Mouse (Mus musculus) urinary bladder, adult 2 months (tissue): ENCODE data around the gene Abca5. TPM values are rescaled to one million over a fixed set of nuclear protein-coding genes. Genes with fewer than 3 reads are reported as not detected.
"Not testable (repeated sequence)": the region's sequence is repeated elsewhere in the genome, so short reads cannot be mapped to it uniquely, and the experiment has no call there.

Experiments used
- DNase-seq: peaks from one replicate; pipeline ENCODE4 v3.0.0; 2022; ENCODE audit warnings: low spot score
- polyA plus RNA-seq: library from polyadenylated mRNA; depleted of rRNA; stranded (reverse); fragments of >200 nt; gene quantifications from 2 replicates; pipeline ENCODE4 v1.2.3, GENCODE M21; 2012; rRNA removed

Abca5 gene
- polyA plus RNA-seq = 4.2 and 4.5 TPM in 2 replicates

GRCm38 (mm10) chr11:110337289-110338245 is at the start of gene Abca5:
Abca5 (minus strand) TSS chr11:110337716.
- peak; percentile 78 for DNase-seq

- DNase-seq = no peak
Observed at GRCm38 (mm10) chr11:110385487-110385886, 48.0 kb upstream of the Abca5 start.

GRCm38 (mm10) chr11:110380310-110380668 is 42.8 kb upstream of the Abca5 start:
- DNase-seq = no peak

GRCm38 (mm10) chr11:110379661-110380309 is 42.3 kb upstream of the Abca5 start:
- DNase-seq = peak; percentile 48

GRCm38 (mm10) chr11:110374036-110374435 is 36.5 kb upstream of the Abca5 start:
- DNase-seq = no peak

GRCm38 (mm10) chr11:110372266-110372954 is 34.9 kb upstream of the Abca5 start:
- DNase-seq = no peak

- DNase-seq = no peak
Observed at GRCm38 (mm10) chr11:110371827-110372226, 34.3 kb upstream of the Abca5 start.

GRCm38 (mm10) chr11:110369312-110370019 is 31.9 kb upstream of the Abca5 start:
- DNase-seq = no peak

- no peak for DNase-seq
Observed at GRCm38 (mm10) chr11:110367638-110368037, 30.1 kb upstream of the Abca5 start.

- no peak for DNase-seq
Observed at GRCm38 (mm10) chr11:110366902-110367301, 29.4 kb upstream of the Abca5 start.

- DNase-seq = no peak
Observed at GRCm38 (mm10) chr11:110365016-110365415, 27.5 kb upstream of the Abca5 start.

GRCm38 (mm10) chr11:110357756-110358551 is 20.4 kb upstream of the Abca5 start:
- DNase-seq = no peak

GRCm38 (mm10) chr11:110355131-110355530 is 17.6 kb upstream of the Abca5 start:
- not testable (repeated sequence) for DNase-seq

GRCm38 (mm10) chr11:110354261-110354660 is 16.7 kb upstream of the Abca5 start:
- DNase-seq = no peak

- DNase-seq = no peak
Observed at GRCm38 (mm10) chr11:110348170-110348569, 10.7 kb upstream of the Abca5 start.

- no peak for DNase-seq
Observed at GRCm38 (mm10) chr11:110347768-110348167, 10.3 kb upstream of the Abca5 start.

GRCm38 (mm10) chr11:110336814-110337288 is 665 bp downstream of the Abca5 start:
- no peak for DNase-seq

GRCm38 (mm10) chr11:110330093-110330492 is 7.4 kb downstream of the Abca5 start:
- DNase-seq = no peak

- DNase-seq = no peak
Observed at GRCm38 (mm10) chr11:110322266-110322665, 15.2 kb downstream of the Abca5 start.

- no peak for DNase-seq
Observed at GRCm38 (mm10) chr11:110306475-110307168, 30.9 kb downstream of the Abca5 start.
